Mouse (Mus musculus) G1E (cell line): ENCODE data around the gene Pomt1. TPM values are rescaled to one million over a fixed set of nuclear protein-coding genes. Genes with fewer than 3 reads are reported as not detected.
A peak's percentile ranks its signal among the peaks of the same experiment; 100 is the strongest.

Experiments
- ATAC-seq: 2 replicates; pipeline ENCODE4 v1.8.0; 2016; ENCODE audit warnings: mild to moderate bottlenecking; ENCODE audit not compliant: insufficient number of reproducible peaks, poor library complexity, low FRiP score, severe bottlenecking; ENCODE audit errors: extremely low read depth
- DNase-seq: peaks from one replicate; pipeline ENCODE4 v3.0.0; 2012; ENCODE audit warnings: low spot score
- H3K27me3 ChIP-seq: 2 replicates; pipeline ENCODE4 v1.6.1; 2012; ENCODE audit warnings: mild to moderate bottlenecking, low read length, inconsistent platforms; ENCODE audit not compliant: insufficient read depth
- H3K36me3 ChIP-seq: replicated peaks from 2 replicates; pipeline ENCODE3; 2012; ENCODE audit warnings: mild to moderate bottlenecking, inconsistent platforms
- H3K4me1 ChIP-seq: 2 replicates; pipeline ENCODE4 v1.6.1; 2012; ENCODE audit warnings: low read depth, low read length, inconsistent platforms, mixed read lengths; ENCODE audit not compliant: insufficient read depth
- H3K4me3 ChIP-seq: 2 replicates; pipeline ENCODE4 v1.5.1; 2012; ENCODE audit warnings: low read depth, mild to moderate bottlenecking, inconsistent platforms, low read length, moderate library complexity, mixed read lengths
- H3K9me3 ChIP-seq: replicated peaks from 2 replicates; pipeline ENCODE4 v1.6.1; 2012; ENCODE audit warnings: inconsistent platforms
- CTCF ChIP-seq: IDR thresholded peaks from 2 replicates; pipeline ENCODE4 v1.5.1; 2012; ENCODE audit warnings: low read depth, low read length, inconsistent platforms, mixed read lengths
- GATA1 ChIP-seq: IDR thresholded peaks from 2 replicates; pipeline ENCODE4 v1.6.1; 2012; ENCODE audit warnings: borderline replicate concordance, low read length, inconsistent platforms, mixed read lengths
- GATA2 ChIP-seq: IDR thresholded peaks from 2 replicates; pipeline ENCODE4 v1.6.1; 2012; ENCODE audit warnings: low read depth, low read length, inconsistent platforms, borderline replicate concordance
- POLR2AphosphoS5 ChIP-seq: IDR thresholded peaks from 2 replicates; pipeline ENCODE4 v1.6.1; 2012; ENCODE audit warnings: low read depth, low read length, inconsistent platforms; ENCODE audit not compliant: insufficient replicate concordance
- TAL1 ChIP-seq: conservative IDR thresholded peaks from 2 replicates; pipeline ENCODE4 v1.6.1; 2012; ENCODE audit warnings: low read depth, low read length, inconsistent platforms, mixed read lengths
- polyA plus RNA-seq: library from polyadenylated mRNA; stranded (reverse); fragments of >175 nt; gene quantifications from 2 replicates; pipeline ENCODE4 v1.2.3, GENCODE M21; 2012
- total RNA-seq, 2 experiments: library from RNA; stranded (forward) in 1 of 2; stranded (reverse) in 1 of 2; fragments of 200-1000 nt in 1 of 2; fragments of >200 nt in 1 of 2; fragmentation: Nextera tagmentation in 1 of 2; gene quantifications; 2 replicates each; pipeline ENCODE4 v1.2.3; 2014 to 2017

Pomt1 gene
- total and polyA plus RNA-seq, 3 experiments, result 12.3 to 31.8 (median 15.0) TPM

DNA sequence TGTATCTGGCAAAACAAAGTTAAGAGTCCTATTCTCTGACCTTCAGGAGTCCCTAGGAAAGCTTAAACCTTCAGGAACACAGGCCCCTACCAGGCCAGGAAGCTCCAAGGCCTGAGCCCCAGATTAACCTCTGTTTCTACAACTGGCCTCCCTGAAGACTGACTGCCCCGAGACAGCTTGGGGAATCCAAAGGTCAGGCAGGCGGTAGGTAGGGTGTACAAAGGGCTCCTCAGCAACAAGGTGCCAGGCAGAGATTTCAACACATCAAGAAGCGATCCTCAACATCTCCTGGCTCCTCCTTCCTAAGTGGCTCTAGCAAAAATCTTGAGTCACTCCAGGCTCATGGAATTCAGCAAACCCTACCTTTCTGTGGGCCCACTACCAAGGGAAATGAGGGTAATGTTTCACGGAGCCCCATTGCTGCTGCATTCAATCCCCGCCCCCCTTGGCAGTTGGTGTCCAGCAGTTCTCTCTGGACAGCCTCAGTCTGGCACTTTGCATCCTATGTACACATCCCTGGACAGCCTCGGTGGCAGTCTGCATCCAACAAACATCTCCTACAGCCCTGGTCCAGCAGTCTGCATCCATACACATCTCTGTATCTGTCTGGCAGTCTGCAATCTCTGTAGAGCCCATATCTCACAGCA, 22.6 kb downstream of the Pomt1 start:
- Histone ChIP-seq H3K36me3 (peaks cover 43% of the 10 kb centered on the region), H3K4me3 (peak overlapping the region; percentile 96), H3K9me3 (no peaks in the 10 kb centered on the region), H3K4me1 (peaks cover 30% of the 10 kb centered on the region), H3K27me3 (peaks cover 6% of the 10 kb centered on the region; the same call in 1 of the 2 replicates)
- no peak for ATAC-seq
- TF ChIP-seq GATA2 (no peak), TAL1 (no peak), GATA1 (no peak), POLR2AphosphoS5 (no peak), CTCF (no peak)
- no peak for DNase-seq

DNA sequence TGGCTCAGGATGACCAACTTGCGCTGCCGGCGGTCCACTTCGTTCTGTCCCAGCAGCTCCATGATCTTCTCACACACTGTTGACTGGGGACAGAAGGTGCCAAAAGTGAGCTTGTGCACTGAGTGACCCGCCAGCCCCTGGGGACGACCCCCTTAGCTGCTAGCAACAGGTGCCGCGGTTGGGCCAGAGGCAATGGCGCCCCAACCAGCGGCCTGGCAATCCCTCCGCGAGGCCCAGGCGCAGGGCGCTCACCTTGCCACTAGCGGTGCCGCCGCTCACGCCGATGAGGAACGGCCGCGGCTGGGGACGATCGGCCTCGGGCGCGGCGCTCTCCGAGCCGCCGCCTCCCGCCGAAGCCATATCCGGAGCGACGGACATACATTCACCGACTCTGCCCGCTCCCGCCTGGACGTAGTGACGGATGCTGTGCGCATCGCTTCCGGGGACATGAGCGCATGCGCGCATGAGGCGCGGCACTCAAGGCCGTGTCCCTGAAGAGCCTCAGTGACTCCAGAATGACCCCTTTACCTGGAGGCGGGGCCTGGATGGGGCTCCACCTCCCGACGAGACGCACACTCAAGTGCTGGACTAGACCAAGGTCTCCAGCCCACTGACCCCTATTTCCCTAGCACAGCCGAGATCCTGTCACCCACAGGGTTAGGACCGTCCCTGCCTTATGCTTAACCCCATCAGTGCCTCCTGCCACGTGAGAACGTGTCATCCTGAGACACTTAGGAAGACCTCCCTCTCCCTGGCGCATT, 23.4 kb downstream of the Pomt1 start, which contains the start of gene Uck1:
TSS of gene Uck1 (minus strand) at position 503 of the 761 bp plus-strand sequence.
- H3K27me3 ChIP-seq, result peaks cover 8% of the 10 kb centered on the region; the same call in 1 of the 2 replicates
- no peak for TF ChIP-seq TAL1
- no peak for TF ChIP-seq GATA1
- no peak for TF ChIP-seq GATA2
- TF ChIP-seq POLR2AphosphoS5, result no peak
- no peak for TF ChIP-seq CTCF
- ATAC-seq, result peak; percentile 87

DNA sequence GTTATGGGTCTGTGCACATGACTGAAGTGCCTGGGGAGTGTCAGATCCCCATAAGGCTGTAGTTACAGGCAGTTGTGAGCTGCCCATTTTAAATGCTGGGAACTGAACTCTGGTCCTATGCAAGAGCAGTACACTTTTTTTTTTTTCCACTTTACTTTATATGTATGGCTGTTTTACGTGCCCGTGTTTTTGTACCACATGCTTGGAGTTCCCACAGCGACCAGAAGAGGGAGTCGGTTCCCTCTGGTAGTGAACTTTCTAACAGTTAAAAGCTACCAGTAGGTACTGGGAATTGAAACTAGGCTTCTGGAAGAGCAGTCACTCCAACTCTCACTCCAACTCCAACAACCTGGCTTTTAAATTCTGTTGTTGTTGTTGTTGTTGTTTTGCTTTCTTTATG, 24.2 kb downstream of the Pomt1 start:
- no peak for DNase-seq

More for the DNA sequence above, 23.4 kb downstream of the Pomt1 start, which contains the start of gene Uck1:
- peaks cover 30% of the 10 kb centered on the region for H3K4me1 ChIP-seq
- peak; percentile 97 for DNase-seq
- peak within 1 kb of the TSS; percentile 96 for H3K4me3 ChIP-seq
- no peaks in the 10 kb centered on the region for H3K9me3 ChIP-seq
- peaks cover 35% of the 10 kb centered on the region for H3K36me3 ChIP-seq

DNA sequence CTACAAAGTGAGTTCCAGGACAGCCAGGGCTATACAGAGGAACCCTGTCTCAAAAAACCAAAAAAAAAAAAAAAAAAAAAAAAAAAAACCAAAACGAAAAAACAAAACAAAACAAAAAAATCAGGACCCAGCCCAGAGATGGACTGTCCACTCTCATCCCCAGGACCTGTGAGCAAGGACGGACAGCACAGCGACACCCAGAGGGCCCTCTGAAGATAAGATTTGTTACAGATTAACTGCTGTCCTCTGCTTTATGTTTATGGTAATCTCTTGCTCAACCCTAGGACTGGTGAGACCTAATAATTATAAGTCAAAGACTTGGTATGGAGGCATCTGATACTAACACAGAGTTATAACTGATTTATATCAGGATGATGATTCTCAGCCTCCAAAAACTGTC, 39.4 kb downstream of the Pomt1 start:
- Histone ChIP-seq H3K4me3 (no peak overlapping the region), H3K9me3 (peaks cover 14% of the 10 kb centered on the region), H3K27me3 (0 out of 2 replicates have a peak, but pooled peaks cover 2% of the 10 kb centered on the region), H3K36me3 (peaks cover 43% of the 10 kb centered on the region), H3K4me1 (no peaks in the 10 kb centered on the region)
- DNase-seq, result no peak
- TF ChIP-seq CTCF, result no peak
- TF ChIP-seq POLR2AphosphoS5, result no peak
- no peak for TF ChIP-seq TAL1
- no peak for TF ChIP-seq GATA1
- TF ChIP-seq GATA2, result no peak
- no peak for ATAC-seq

More for the DNA sequence above, 24.2 kb downstream of the Pomt1 start:
- ATAC-seq, result no peak
- Histone ChIP-seq H3K4me1 (peaks cover 30% of the 10 kb centered on the region), H3K4me3 (no peak overlapping the region; the same call in 1 of the 2 replicates), H3K9me3 (no peaks in the 10 kb centered on the region), H3K27me3 (peaks cover 10% of the 10 kb centered on the region), H3K36me3 (peaks cover 34% of the 10 kb centered on the region)
- TF ChIP-seq POLR2AphosphoS5 (no peak), CTCF (peak; percentile 54; the same call in 1 of the 2 replicates)

DNA sequence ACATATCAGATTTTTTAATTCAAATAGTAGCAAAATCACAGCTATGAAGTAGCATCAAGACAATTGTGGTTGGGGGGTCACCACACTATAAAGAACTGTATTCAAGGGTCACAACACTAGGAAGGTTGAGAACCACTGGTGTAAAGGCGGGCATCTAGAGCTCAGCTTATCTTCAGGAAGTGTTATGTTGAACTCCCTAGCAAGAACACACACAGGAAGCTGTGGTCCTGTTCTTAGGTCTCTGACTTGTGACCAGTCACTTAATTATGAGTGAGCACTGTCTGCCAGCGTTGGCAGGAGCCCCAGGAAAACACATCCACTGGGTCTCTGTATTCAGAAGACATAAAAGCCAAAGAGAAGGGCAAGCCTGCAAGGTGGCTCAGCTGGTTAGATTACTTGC, 45.9 kb downstream of the Pomt1 start:
- no peaks in the 10 kb centered on the region for H3K9me3 ChIP-seq
- peaks cover 89% of the 10 kb centered on the region for H3K36me3 ChIP-seq
- DNase-seq (no peak), ATAC-seq (no peak)
- H3K27me3 ChIP-seq, result no peaks in the 10 kb centered on the region
- peaks cover 16% of the 10 kb centered on the region for H3K4me1 ChIP-seq
- TF ChIP-seq GATA1 (no peak), POLR2AphosphoS5 (no peak), TAL1 (no peak), CTCF (no peak), GATA2 (no peak)
- H3K4me3 ChIP-seq, result no peak overlapping the region

DNA sequence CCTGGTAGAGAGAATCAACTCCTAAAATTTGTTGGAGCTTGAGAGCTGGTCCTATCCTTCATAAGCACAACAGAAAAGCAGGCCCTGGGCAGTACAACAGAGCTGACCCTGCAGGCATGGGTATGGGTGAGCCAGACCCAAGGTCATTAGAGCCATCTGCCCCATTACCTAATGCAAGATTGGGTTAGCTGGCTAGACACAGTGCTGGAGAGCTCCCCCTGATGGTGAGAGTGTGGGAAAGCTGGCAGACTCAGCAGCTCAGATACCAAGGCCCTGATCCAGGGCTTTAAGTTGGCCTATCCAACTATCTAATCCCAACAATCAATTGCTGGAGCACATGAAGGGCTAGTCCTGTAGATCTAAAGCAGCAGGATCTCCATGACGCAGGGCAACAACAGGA, 46.3 kb downstream of the Pomt1 start:
- ATAC-seq, result no peak
- H3K36me3 ChIP-seq, result peaks cover 84% of the 10 kb centered on the region
- peak; percentile 58 for DNase-seq

DNA sequence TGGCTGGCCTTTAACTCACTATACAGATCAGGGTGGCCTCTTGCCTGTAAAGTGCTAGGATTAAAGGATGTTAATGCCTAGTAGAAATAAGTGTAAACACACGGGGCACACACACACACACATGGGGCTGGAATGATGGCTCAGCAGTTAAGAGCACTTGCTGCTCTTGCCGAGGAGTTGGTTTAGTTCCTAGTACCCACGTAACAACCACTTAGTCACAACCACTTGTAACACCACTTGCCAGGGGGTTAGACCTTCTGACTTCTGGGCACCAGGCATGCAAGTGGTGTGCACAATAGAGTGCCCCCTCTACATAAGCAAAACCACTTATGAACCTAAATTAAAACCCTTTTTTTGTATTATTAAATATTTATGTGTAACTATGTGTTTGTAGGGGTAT, 47.6 kb downstream of the Pomt1 start:
- Histone ChIP-seq H3K9me3 (no peaks in the 10 kb centered on the region), H3K4me1 (peaks cover 21% of the 10 kb centered on the region), H3K4me3 (no peak overlapping the region), H3K27me3 (no peaks in the 10 kb centered on the region), H3K36me3 (peaks cover 72% of the 10 kb centered on the region)
- TF ChIP-seq POLR2AphosphoS5, result no peak
- no peak for TF ChIP-seq GATA1
- no peak for TF ChIP-seq TAL1
- DNase-seq (no peak), ATAC-seq (no peak)

More for the DNA sequence above, 46.3 kb downstream of the Pomt1 start:
- peaks cover 16% of the 10 kb centered on the region for H3K4me1 ChIP-seq
- no peak overlapping the region for H3K4me3 ChIP-seq
- no peaks in the 10 kb centered on the region for H3K27me3 ChIP-seq
- no peaks in the 10 kb centered on the region for H3K9me3 ChIP-seq
- TF ChIP-seq GATA1 (no peak), CTCF (peak; percentile 66; the same call in 1 of the 2 replicates), GATA2 (no peak), POLR2AphosphoS5 (no peak), TAL1 (no peak)
